Mouse (Mus musculus) right cerebral cortex, postnatal 14 days (tissue): ENCODE measurements at regions not wholly inside any gene's neighbourhood (a gene's known extent, or its start where the extent isn't known, plus 50 kb on each side); places are given as distances from the start of the nearest gene placed in this dataset.
A peak's percentile ranks its signal among the peaks of the same experiment; 100 is the strongest.

ENCODE experiments used
- DNase-seq: peaks from one replicate; pipeline ENCODE4 v3.0.0; 2022

- DNase-seq = peak; percentile 0
Observed at GRCm38 (mm10) chrY:40028186-40028585, 288.5 kb downstream of the Gm21865 start.
